Mouse (Mus musculus) E14TG2a.4 (cell line): ENCODE results near the gene 9330182L06Rik.

Experiments used
- CTCF ChIP-seq: conservative IDR thresholded peaks from 2 replicates; pipeline ENCODE4 v1.5.1; 2014; ENCODE audit warnings: low read length
- NANOG ChIP-seq: IDR thresholded peaks from 2 replicates; pipeline ENCODE4 v1.6.1; 2014; ENCODE audit warnings: borderline replicate concordance, low read length, mixed read lengths

DNA sequence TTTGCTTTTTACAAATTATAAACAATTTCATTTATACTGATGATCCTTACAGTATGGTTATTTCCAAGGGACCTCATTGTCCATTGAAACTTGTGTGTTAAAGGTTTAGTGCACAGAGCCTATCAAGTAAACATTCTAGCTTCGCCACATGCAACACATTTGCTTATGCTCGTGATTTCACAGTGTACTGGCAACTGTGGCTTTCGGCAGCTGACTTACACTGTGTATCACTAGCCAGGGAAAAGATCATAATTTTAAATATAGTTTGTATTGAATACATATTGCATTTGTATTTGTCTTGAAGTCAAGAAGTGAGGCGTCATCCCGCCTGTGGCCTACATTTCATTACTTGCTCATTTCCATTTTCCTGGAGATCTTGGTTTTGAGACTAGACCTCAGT, 86.2 kb downstream of the 9330182L06Rik start:
- TF ChIP-seq CTCF (no peak), NANOG (no peak)
